Mouse (Mus musculus): Measurements from ENCODE around the gene Gm867.

Gm867 gene

GRCm38 (mm10) chr10:75940520-75940919 lies at the start of gene Gm867:
Gm867 (minus strand) TSS chr10:75940672.
- no peak for DNase-seq (ENCODE audit: low spot score in 2 of 2)

- no peak for DNase-seq (ENCODE audit: low spot score in 2 of 2)
Observed at GRCm38 (mm10) chr10:75979432-75979831, 39.0 kb upstream of the Gm867 start.

- DNase-seq (ENCODE audit: low spot score in 2 of 2) = no peak
Observed at GRCm38 (mm10) chr10:75978835-75979157, 38.3 kb upstream of the Gm867 start.

GRCm38 (mm10) chr10:75978119-75978834 lies 37.8 kb upstream of the Gm867 start:
- DNase-seq (ENCODE audit: low spot score in 2 of 2) = no peak

GRCm38 (mm10) chr10:75975216-75975615 lies 34.7 kb upstream of the Gm867 start:
- DNase-seq (ENCODE audit: low spot score in 2 of 2) = no peak

- DNase-seq (ENCODE audit: low spot score in 2 of 2) = no peak
Observed at GRCm38 (mm10) chr10:75973846-75974245, 33.4 kb upstream of the Gm867 start.

- DNase-seq (ENCODE audit: low spot score in 2 of 2) = no peak
Observed at GRCm38 (mm10) chr10:75954381-75954811, 13.9 kb upstream of the Gm867 start, which contains the start of gene Gm5134. Gm5134 (plus strand) TSS chr10:75954514.

- DNase-seq (ENCODE audit: low spot score in 2 of 2) = peak in 1 of 2 experiments; percentile 64
Observed at GRCm38 (mm10) chr10:75951424-75952050, 11.1 kb upstream of the Gm867 start.

- no peak for DNase-seq (ENCODE audit: low spot score in 2 of 2)
Observed at GRCm38 (mm10) chr10:75950791-75951210, 10.3 kb upstream of the Gm867 start.

- DNase-seq (ENCODE audit: low spot score in 2 of 2) = no peak
Observed at GRCm38 (mm10) chr10:75949053-75950045, 8.9 kb upstream of the Gm867 start.

GRCm38 (mm10) chr10:75948079-75948478 lies 7.6 kb upstream of the Gm867 start:
- DNase-seq (ENCODE audit: low spot score in 2 of 2) = no peak

- DNase-seq (ENCODE audit: low spot score in 2 of 2) = no peak
Observed at GRCm38 (mm10) chr10:75945896-75946295, 5.4 kb upstream of the Gm867 start.

- DNase-seq (ENCODE audit: low spot score in 2 of 2) = no peak
Observed at GRCm38 (mm10) chr10:75945213-75945612, 4.7 kb upstream of the Gm867 start.

GRCm38 (mm10) chr10:75944066-75944772 lies 3.7 kb upstream of the Gm867 start:
- DNase-seq (ENCODE audit: low spot score in 2 of 2) = peak in 1 of 2 experiments; percentile 59

- no peak for DNase-seq (ENCODE audit: low spot score in 2 of 2)
Observed at GRCm38 (mm10) chr10:75942736-75943477, 2.4 kb upstream of the Gm867 start, which contains the start of gene Vpreb3. Vpreb3 (plus strand) TSS chr10:75943057.

- DNase-seq (ENCODE audit: low spot score in 2 of 2) = no peak
Observed at GRCm38 (mm10) chr10:75941042-75941824, 761 bp upstream of the Gm867 start.

- no peak for DNase-seq (ENCODE audit: low spot score in 2 of 2)
Observed at GRCm38 (mm10) chr10:75939481-75940234, 814 bp downstream of the Gm867 start.

- DNase-seq (ENCODE audit: low spot score in 2 of 2) = no peak
Observed at GRCm38 (mm10) chr10:75937851-75938643, 2.4 kb downstream of the Gm867 start.
